Mouse (Mus musculus) spleen, embryonic (tissue): ENCODE measurements around the gene Fig4.

Source experiments
- CTCF ChIA-PET: fragments of 350-600 bp; sonication (Branson Sonifier 250); formaldehyde crosslinking; loops from one replicate; lab custom pipeline; 2022; lab: Charles Lee

The Fig4 gene

DNA sequence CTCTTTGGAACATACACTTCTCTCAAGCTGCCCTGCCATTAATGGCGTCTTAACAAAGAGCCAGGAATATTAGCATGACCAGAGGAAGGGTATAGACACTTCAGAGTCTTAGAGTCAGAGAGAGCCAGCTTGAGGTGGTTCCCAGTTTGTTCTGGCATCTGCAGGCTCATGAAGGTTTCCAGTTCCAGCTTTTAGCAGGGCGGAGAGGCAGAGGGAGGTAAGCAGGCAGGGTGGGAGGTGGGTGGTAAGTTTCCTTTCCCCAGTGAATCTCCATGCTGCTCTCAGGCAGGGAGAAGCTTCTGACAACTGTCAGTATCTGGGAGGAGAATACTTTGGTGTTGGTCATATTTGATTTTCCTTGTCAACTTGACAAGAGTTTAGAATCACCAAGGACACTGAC lies 156.9 kb downstream of the Fig4 start:
- CTCF ChIA-PET = no interaction called here
